Mouse (Mus musculus): Measurements from ENCODE around the gene Gm8104. TPM values are rescaled to one million over a fixed set of nuclear protein-coding genes. Genes with fewer than 3 reads are reported as not detected.
"Not testable (repeated sequence)": the region's sequence is repeated elsewhere in the genome, so short reads cannot be mapped to it uniquely, and the experiment has no call there.

Gm8104 gene
- not detected in 2 replicates for polyA plus RNA-seq (2015; fragmentation: Nextera tagmentation; extraction: Ambion mirVana)

DNA sequence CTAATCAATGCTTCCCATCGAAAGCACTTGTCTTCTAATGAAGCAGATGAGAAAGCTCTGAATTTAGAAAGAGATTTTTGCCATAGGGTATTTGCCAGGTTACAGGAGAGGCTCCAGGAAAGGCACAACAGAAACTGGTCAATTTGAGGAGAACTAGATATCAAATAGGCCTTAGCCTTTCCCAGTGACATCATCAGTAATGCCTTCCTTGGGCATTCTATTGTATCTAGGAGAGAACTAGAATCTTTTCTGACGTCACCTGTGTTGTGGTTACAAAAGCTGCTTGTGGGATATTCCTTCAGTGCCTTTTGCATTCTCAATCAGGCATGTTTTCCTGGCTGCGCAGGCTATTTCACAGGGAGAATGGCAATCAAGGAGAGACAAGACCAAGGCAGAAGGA, at the start of gene Gm8104:
Gene Gm8104 (plus strand): TSS at position 301 of the 400 bp plus-strand sequence.
- not testable (repeated sequence) for H3K9ac ChIP-seq; H3K4me1 ChIP-seq (replicated peaks); H3K4me3 ChIP-seq (replicated peaks); H3K4me2 ChIP-seq; H3K9me3 ChIP-seq (replicated peaks); ATAC-seq (ENCODE audit: low read depth); DNase-seq; H3K27me3 ChIP-seq; H3K36me3 ChIP-seq; H3K27ac ChIP-seq
- WGBS (ENCODE audit: insufficient replicate concordance) = 39% methylated on average over 3 of the region's 3 CpGs

DNA sequence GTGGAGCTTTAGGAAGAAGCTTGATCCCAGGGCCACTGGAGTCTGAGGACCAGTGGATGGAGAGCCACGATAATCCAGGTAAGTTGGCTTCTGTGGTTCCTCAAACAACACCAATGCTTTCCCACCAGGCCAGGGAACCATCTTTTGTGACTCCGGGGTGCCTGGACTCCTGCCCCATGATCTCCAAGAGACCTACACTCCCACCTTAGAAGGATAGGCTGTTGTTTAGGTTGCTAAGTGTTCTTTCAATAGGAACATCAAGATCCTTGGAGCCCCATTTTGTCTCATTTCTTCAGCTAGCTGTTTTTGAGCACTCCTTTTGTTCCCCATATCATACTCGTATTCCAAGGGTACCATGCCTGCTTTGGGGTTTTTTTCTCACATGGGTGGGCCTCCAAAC, 42.3 kb upstream of the Gm8104 start:
- 54% methylated on average over 3 of the region's 3 CpGs for WGBS (ENCODE audit: insufficient replicate concordance)
- H3K4me1 ChIP-seq (replicated peaks); ATAC-seq (ENCODE audit: low read depth); H3K27ac ChIP-seq; H3K4me2 ChIP-seq; H3K4me3 ChIP-seq (replicated peaks); DNase-seq; H3K9me3 ChIP-seq (replicated peaks); H3K27me3 ChIP-seq; H3K9ac ChIP-seq; H3K36me3 ChIP-seq: not testable (repeated sequence)

DNA sequence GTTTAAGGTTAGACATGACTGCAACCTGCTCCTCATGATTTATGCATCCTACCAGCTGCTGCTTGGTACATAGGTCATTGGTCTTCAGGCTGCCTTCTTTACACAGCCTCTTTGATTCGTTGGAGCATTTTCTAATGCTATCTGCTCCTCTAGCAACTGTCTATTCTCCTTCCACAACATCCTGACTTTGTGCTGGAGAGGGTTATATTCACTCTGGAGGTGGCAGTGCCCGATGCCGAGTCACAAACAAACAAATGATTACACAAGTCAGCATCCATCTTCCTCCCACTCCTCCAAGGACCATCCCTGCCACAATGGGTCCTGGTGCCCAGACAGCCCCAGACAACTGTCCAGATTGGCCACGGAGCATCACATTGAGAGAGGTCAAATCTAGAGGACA, 40.2 kb upstream of the Gm8104 start:
- not testable (repeated sequence) for H3K4me1 ChIP-seq (replicated peaks); H3K36me3 ChIP-seq; H3K4me2 ChIP-seq; H3K9me3 ChIP-seq (replicated peaks); ATAC-seq (ENCODE audit: low read depth); H3K27me3 ChIP-seq; H3K27ac ChIP-seq; DNase-seq; H3K4me3 ChIP-seq (replicated peaks); H3K9ac ChIP-seq
- 52% methylated on average over 4 of the region's 4 CpGs for WGBS (ENCODE audit: insufficient replicate concordance)

DNA sequence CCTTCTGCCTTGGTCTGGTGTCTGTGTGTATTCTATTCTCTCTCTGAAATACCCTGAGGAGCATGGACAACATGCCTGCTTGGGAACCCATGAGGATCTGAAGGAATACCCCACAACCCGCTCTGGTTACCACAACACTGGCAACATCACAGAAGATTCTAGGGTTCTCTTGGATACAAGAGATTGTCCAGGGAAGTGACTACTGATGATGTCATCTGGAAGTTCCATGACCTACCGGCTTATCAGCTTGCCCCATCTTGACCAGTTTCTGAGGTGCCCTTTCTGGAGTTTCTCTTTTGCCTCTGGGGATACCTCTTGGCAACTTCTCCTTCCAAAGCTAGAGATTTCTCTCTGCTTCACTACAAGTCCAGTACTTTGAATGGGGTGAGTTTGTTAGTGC, 23.9 kb upstream of the Gm8104 start, which contains the start of gene Gm8094:
Gene Gm8094 (minus strand): TSS at position 101 of the 400 bp plus-strand sequence.
- H3K4me1 ChIP-seq (replicated peaks); H3K27me3 ChIP-seq; H3K27ac ChIP-seq; DNase-seq; H3K36me3 ChIP-seq; H3K9me3 ChIP-seq (replicated peaks); H3K4me2 ChIP-seq; H3K4me3 ChIP-seq (replicated peaks); H3K9ac ChIP-seq; ATAC-seq (ENCODE audit: low read depth): not testable (repeated sequence)
- WGBS (ENCODE audit: insufficient replicate concordance) = 63% methylated on average over 2 of the region's 2 CpGs

DNA sequence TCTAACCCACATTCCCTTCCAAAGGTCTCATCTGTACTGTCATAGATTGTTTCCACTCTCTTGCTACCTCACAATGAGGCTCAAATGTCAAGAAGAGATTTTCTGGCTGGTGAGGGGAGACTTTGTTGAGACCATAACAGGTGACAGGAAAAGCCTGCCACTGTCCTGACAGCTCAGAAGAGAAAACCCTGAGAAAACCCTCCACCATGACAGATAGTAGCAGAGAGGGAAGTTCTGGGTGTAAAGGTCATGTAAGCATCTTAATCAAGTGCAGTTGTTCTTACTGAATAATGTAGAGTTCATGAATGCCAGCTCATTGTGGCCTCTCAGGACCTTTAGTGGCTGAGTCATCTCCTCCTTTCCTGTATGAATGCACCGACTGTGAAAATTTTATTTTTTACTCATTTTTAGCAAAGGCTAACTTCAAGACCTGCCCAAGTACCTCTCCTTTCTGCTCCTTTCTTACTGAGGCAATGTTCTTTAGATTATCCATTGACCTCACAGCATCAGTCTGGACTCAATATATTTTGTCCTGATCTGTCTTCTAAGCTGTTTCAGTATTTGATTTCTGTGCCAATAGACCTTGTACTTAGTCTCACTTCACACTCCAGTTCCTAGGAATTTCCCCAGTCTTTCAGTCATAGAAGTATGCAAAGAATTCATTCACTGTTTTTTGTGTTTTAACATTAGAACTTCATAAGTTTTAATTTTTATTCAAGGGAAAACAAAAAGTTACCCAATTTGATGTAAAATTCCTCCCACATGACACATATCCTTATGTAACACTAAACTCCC, 15.3 kb upstream of the Gm8104 start:
- not testable (repeated sequence) for ATAC-seq (ENCODE audit: low read depth)

DNA sequence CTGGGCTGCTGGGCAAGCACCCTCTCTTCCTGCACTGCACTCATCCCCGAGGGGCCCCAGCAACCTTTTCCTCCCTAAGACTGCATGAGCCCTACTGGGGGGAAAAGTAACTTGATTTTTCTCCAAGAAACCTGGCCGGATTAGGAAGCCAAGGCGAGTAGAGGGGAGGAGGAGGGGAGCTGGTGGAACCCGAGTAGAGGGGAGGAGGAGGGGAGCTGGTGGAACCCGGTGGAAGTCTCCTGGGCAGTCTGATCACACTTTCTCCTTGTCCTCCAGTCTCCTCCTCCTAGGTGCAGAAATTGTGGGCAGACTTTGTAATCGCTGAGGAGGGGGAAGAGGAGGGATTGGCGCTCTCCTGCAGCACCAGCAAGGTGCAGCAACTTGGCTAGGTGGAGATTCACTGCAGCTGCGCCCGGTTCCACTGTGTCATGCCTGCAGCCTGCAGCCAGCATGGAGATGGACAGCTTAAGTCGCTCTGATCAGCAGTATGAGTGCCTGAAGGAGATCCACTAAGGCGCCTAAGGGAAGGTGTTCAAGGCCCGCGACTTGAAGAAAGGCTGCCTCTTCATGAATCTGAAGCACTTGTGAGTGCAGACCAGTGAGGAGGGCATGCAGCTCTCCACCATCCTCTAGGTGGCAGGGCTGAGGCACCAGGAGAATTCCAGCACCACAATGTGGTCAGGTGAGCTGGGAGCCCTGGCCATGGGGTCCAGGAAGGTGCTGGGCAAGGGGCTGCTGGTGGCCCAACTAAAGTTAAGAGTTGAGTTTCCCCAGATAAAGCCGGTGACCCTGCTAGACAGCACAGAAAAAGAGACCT, 11.1 kb upstream of the Gm8104 start:
- H3K4me2 ChIP-seq; H3K27me3 ChIP-seq; H3K9me3 ChIP-seq (replicated peaks); H3K27ac ChIP-seq; H3K9ac ChIP-seq; H3K36me3 ChIP-seq; H3K4me3 ChIP-seq (replicated peaks); DNase-seq; H3K4me1 ChIP-seq (replicated peaks); ATAC-seq (ENCODE audit: low read depth): not testable (repeated sequence)
- 57% methylated on average over 1 of the region's 14 CpGs for WGBS (ENCODE audit: insufficient replicate concordance)

More for the DNA sequence above, 15.3 kb upstream of the Gm8104 start:
- H3K9ac ChIP-seq; H3K27me3 ChIP-seq; H3K4me3 ChIP-seq (replicated peaks); DNase-seq; H3K4me2 ChIP-seq; H3K9me3 ChIP-seq (replicated peaks); H3K36me3 ChIP-seq; H3K4me1 ChIP-seq (replicated peaks); H3K27ac ChIP-seq: not testable (repeated sequence)
- WGBS (ENCODE audit: insufficient replicate concordance) = 67% methylated on average over 1 of the region's 1 CpGs

DNA sequence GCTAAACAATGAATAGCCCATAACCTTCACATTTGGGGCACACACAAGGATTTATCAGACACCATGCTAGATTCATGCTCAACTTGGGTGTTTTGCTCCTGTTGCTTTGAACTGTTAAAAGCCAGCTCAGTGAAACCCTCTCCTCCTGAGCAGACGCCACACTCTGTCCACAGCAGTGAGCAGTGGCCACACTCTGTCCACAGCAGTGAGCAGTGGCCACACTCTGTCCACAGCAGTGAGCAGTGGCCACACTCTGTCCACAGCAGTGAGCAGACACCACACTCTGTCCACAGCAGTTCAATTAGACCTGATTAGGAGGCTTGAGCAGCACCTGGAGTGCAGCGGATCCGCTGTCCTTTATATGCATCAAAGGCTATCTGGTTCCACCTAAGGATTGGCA, 19.3 kb downstream of the Gm8104 start:
- H3K27ac ChIP-seq = not testable (repeated sequence)
- 81% methylated on average over 3 of the region's 3 CpGs for WGBS (ENCODE audit: insufficient replicate concordance)

DNA sequence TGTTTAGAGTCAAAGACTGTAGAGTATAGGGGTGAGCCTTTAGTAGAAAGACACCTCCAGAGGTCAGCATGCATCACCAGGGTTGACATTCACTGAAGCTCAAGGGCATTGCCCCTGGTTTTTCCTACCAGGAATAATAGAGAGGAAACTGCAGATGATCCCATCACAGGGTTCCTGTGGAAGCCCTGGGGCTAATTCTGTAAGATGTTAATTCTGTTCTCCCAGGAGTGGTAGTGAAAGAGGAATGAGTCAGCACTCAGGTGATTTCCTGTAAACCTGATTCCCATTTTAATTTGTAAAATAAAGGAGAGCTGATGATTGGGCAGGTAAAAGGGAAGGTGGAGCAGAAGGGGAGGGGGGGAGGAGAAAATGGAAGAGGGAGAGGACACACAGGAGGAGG, 25.9 kb downstream of the Gm8104 start:
- ATAC-seq (ENCODE audit: low read depth); H3K9ac ChIP-seq; H3K4me3 ChIP-seq (replicated peaks); H3K9me3 ChIP-seq (replicated peaks); H3K27ac ChIP-seq; DNase-seq; H3K36me3 ChIP-seq; H3K4me2 ChIP-seq; H3K4me1 ChIP-seq (replicated peaks); H3K27me3 ChIP-seq: not testable (repeated sequence)

More for the DNA sequence above, 19.3 kb downstream of the Gm8104 start:
- H3K9me3 ChIP-seq (replicated peaks); H3K9ac ChIP-seq; H3K36me3 ChIP-seq; H3K4me3 ChIP-seq (replicated peaks); ATAC-seq (ENCODE audit: low read depth); H3K4me2 ChIP-seq; DNase-seq; H3K4me1 ChIP-seq (replicated peaks); H3K27me3 ChIP-seq: not testable (repeated sequence)

Other genes with a start within 250 kb of the Gm8104 start
- not detected in 2 replicates for gene Gm21977, start 247.1 kb upstream of the Gm8104 start, polyA plus RNA-seq (2015; fragmentation: Nextera tagmentation; extraction: Ambion mirVana)
- gene Gm8082, start 107.0 kb upstream of the Gm8104 start, polyA plus RNA-seq (2015; fragmentation: Nextera tagmentation; extraction: Ambion mirVana) = not detected in 2 replicates
- not detected in 2 replicates for gene Gm10376, start 85.0 kb upstream of the Gm8104 start, polyA plus RNA-seq (2015; fragmentation: Nextera tagmentation; extraction: Ambion mirVana)
- not detected in 2 replicates for gene Gm8094, start 24.0 kb upstream of the Gm8104 start, polyA plus RNA-seq (2015; fragmentation: Nextera tagmentation; extraction: Ambion mirVana)
- not detected in 2 replicates for gene Gm7233, start 79.3 kb downstream of the Gm8104 start, polyA plus RNA-seq (2015; fragmentation: Nextera tagmentation; extraction: Ambion mirVana)
- not detected in 2 replicates for gene Gm8122, start 134.7 kb downstream of the Gm8104 start, polyA plus RNA-seq (2015; fragmentation: Nextera tagmentation; extraction: Ambion mirVana)
- gene Gm8126, start 158.0 kb downstream of the Gm8104 start, polyA plus RNA-seq (2015; fragmentation: Nextera tagmentation; extraction: Ambion mirVana) = not detected in 2 replicates
- not detected in 2 replicates for gene Gm9732, start 174.4 kb downstream of the Gm8104 start, polyA plus RNA-seq (2015; fragmentation: Nextera tagmentation; extraction: Ambion mirVana)
- not detected in 2 replicates for gene Gm8127, start 193.2 kb downstream of the Gm8104 start, polyA plus RNA-seq (2015; fragmentation: Nextera tagmentation; extraction: Ambion mirVana)
- not detected in 2 replicates for gene 1700001F09Rik, start 247.2 kb downstream of the Gm8104 start, polyA plus RNA-seq (2015; fragmentation: Nextera tagmentation; extraction: Ambion mirVana)

Measured in liver, embryonic 13.5 days (tissue).